Mouse (Mus musculus) spleen, postnatal 0 days (tissue): Measurements from ENCODE around the gene Olfr1510. TPM values are rescaled to one million over a fixed set of nuclear protein-coding genes. Genes with fewer than 3 reads are reported as not detected.

Experiments used
- polyA plus RNA-seq: library from polyadenylated mRNA; unstranded; fragments of >200 nt; fragmentation: Nextera tagmentation; extraction: Ambion mirVana; gene quantifications from 2 replicates; pipeline ENCODE4 v1.2.1, GENCODE M21; 2015

Gene Olfr1510
- not detected in 2 replicates for polyA plus RNA-seq

DNA sequence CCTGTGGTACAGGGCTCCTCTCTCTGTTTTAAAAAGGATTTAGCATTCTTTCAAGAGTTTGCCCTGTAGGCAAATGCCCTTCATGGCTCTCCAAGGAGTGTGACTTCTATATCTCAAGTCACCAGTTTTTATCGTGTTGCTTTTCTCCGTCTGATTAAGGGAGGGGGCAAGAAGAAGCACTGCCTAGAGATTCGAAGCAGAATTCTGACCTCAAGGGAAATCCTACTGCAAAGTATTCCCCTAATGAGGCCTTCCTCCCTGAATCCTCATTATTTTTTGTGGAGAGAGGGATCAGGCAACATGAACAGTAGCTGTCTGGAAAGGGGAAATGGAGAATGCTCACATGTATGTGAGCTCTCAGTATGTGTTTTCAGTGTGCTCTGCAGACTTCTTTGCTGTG lies at the start of gene Olfr1510:
Gene Olfr1510, minus strand, starts transcription at position 101 of the 400 bp plus-strand sequence.

DNA sequence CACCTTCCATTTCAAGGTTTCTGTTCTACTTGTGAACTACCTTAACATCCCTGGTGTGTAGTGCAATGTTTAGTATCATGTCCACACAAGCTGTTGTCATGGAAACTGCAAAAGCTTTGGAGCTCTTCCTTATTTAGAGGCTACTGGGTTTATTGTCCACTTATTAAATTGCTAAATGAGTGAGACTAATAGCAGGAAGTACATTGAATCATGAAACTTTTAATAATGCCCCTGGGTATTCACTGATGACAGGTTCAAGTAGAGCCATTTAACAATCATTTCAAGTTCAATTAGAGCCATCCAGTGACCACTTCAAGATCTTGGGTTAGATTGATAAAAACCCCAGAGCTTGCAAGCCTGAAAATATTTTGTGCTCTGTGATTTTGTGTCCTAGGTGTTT lies 28.5 kb upstream of the Olfr1510 start, which contains the start of gene Olfr1509:
Gene Olfr1509, plus strand, starts transcription at position 301 of the 400 bp plus-strand sequence.

DNA sequence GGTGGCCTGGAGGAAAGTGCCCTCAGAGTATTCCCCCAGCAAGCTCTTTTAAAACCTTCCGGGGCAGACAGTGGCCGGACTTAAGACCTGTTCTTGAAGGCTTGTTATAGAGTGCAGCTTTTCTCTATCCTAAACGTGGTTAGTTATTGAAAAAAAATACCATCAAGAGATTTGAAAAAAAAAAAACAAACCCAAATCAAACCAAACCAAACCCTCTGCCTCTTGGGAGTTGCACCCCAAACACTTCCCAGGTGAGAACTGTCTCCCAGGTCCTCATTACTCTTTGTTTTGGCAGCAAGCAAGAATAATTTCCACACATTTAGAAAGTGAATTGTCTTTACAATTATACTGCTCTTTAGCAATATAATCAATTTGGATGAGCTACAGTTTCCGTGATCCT lies 16.9 kb downstream of the Olfr1510 start, which contains the start of gene Olfr1511:
Gene Olfr1511, minus strand, starts transcription at position 101 of the 400 bp plus-strand sequence.

DNA sequence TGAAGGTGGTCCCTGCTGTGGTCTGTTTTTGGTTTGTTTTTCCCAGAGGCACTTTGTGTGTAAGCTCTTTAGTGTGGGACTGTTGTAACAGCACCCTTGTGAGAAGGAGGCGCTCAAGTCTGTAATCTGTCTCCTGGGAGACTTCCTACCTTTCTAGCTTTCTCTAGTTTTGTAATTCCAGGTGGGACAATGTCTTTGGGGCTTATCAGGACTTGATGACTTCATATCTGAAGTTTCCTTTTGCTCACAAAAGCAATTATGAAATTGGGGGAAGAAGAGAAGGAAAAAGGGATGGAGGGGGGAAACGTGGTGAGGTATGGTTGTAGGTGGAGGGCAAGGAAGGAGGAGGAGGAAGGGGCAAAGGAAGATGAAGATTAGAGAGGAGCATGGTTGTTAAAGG lies 35.1 kb downstream of the Olfr1510 start, which contains the start of gene Olfr1512:
Gene Olfr1512, minus strand, starts transcription at position 101 of the 400 bp plus-strand sequence.

Other genes with a start within 250 kb of the Olfr1510 start
- gene Supt16, start 217.0 kb downstream of the Olfr1510 start, polyA plus RNA-seq = 45.3 and 48.2 TPM in 2 replicates
- 20.6 and 24.0 TPM in 2 replicates for gene Chd8, start 156.6 kb downstream of the Olfr1510 start, polyA plus RNA-seq
- 17.4 and 18.6 TPM in 2 replicates for gene Tox4, start 135.2 kb downstream of the Olfr1510 start, polyA plus RNA-seq
- gene Rab2b, start 134.8 kb downstream of the Olfr1510 start, polyA plus RNA-seq = 5.4 and 7.6 TPM in 2 replicates
- gene Mettl3, start 109.2 kb downstream of the Olfr1510 start, polyA plus RNA-seq = 22.5 and 23.3 TPM in 2 replicates
- 3.2 and 5.2 TPM in 2 replicates for gene Sall2, start 85.6 kb downstream of the Olfr1510 start, polyA plus RNA-seq
- not detected in 2 replicates for gene Olfr1513, start 58.0 kb downstream of the Olfr1510 start, polyA plus RNA-seq
- gene Olfr1512, start 35.2 kb downstream of the Olfr1510 start, polyA plus RNA-seq = not detected in 2 replicates
- not detected in 2 replicates for gene Olfr1511, start 17.0 kb downstream of the Olfr1510 start, polyA plus RNA-seq
- 0.13 TPM in 1 of 2 replicates, not detected in the other for gene Olfr1509, start 28.6 kb upstream of the Olfr1510 start, polyA plus RNA-seq
- not detected in 2 replicates for gene Olfr1508, start 53.1 kb upstream of the Olfr1510 start, polyA plus RNA-seq
- gene Olfr1507, start 81.4 kb upstream of the Olfr1510 start, polyA plus RNA-seq = not detected in 2 replicates